Mouse (Mus musculus) heart, embryonic 13.5 days (tissue): ENCODE measurements around the gene Arhgap27. TPM values are rescaled to one million over a fixed set of nuclear protein-coding genes. Genes with fewer than 3 reads are reported as not detected.
A peak's percentile ranks its signal among the peaks of the same experiment; 100 is the strongest.
"Not testable (repeated sequence)": the region's sequence is repeated elsewhere in the genome, so short reads cannot be mapped to it uniquely, and the experiment has no call there.

Experiments used
- ATAC-seq: fragments of 200-750 bp; cut with Nextera tagmentation; 2 replicates; pipeline ENCODE4 v1.8.0; 2017; ENCODE audit warnings: moderate TSS enrichment; ENCODE audit not compliant: insufficient number of reproducible peaks, low FRiP score, low TSS enrichment; ENCODE audit errors: extremely low read depth
- H3K27ac ChIP-seq: fragments of 300-500 bp; sonication (generic); replicated peaks from 2 replicates; pipeline ENCODE4 v1.5.1; 2015; ENCODE audit warnings: moderate library complexity, mild to moderate bottlenecking, inconsistent platforms
- H3K27me3 ChIP-seq: fragments of 300-500 bp; sonication (generic); replicated peaks from 2 replicates; pipeline ENCODE4 v1.6.1; 2015; ENCODE audit warnings: mild to moderate bottlenecking, inconsistent platforms
- H3K36me3 ChIP-seq: fragments of 300-500 bp; sonication (generic); 2 replicates; pipeline ENCODE4 v1.6.1; 2015; ENCODE audit warnings: mild to moderate bottlenecking, inconsistent platforms
- H3K4me1 ChIP-seq: fragments of 300-500 bp; sonication (generic); 2 replicates; pipeline ENCODE4 v1.6.1; 2015; ENCODE audit warnings: inconsistent platforms
- H3K4me2 ChIP-seq: fragments of 300-500 bp; sonication (generic); 2 replicates; pipeline ENCODE4 v1.6.1; 2015; ENCODE audit warnings: inconsistent platforms, mild to moderate bottlenecking, moderate library complexity
- H3K4me3 ChIP-seq: fragments of 300-500 bp; sonication (generic); 2 replicates; pipeline ENCODE4 v1.5.1; 2015; ENCODE audit warnings: moderate library complexity, mild to moderate bottlenecking, inconsistent platforms
- H3K9ac ChIP-seq: fragments of 300-500 bp; sonication (generic); 2 replicates; pipeline ENCODE4 v1.6.1; 2015; ENCODE audit warnings: inconsistent platforms, mild to moderate bottlenecking, moderate library complexity
- H3K9me3 ChIP-seq: fragments of 300-500 bp; sonication (generic); 2 replicates; pipeline ENCODE4 v1.6.1; 2016; ENCODE audit warnings: inconsistent platforms
- WGBS: fragments of 180-500 bp; shearing (Covaris S2); methylation state at CpG from one replicate; pipeline ENCODE4 v1.1.7; 2015; ENCODE audit warnings: mixed read lengths; 5-methylcytosine and 5-hydroxymethylcytosine counted together
- polyA plus RNA-seq: library from polyadenylated mRNA; unstranded; fragments of >200 nt; fragmentation: Nextera tagmentation; extraction: Ambion mirVana; gene quantifications from 2 replicates; pipeline ENCODE4 v1.2.1, GENCODE M21; 2015

Arhgap27 gene
- polyA plus RNA-seq, 1 experiment from 2014 or later, result 5.8 TPM

GRCm38 (mm10) chr11:103313542-103313941 lies 50.0 kb downstream of the Arhgap27 start:
- Histone ChIP-seq H3K9me3 (no peaks in the 10 kb centered on the region), H3K9ac (no peak overlapping the region), H3K27me3 (no peaks in the 10 kb centered on the region), H3K36me3 (no peaks in the 10 kb centered on the region), H3K4me3 (no peak overlapping the region), H3K4me1 (peaks cover 19% of the 10 kb centered on the region), H3K4me2 (no peak overlapping the region), H3K27ac (no peak overlapping the region)
- 74% methylated on average over 6 of the region's 6 CpGs for WGBS
- ATAC-seq, result no peak

DNA sequence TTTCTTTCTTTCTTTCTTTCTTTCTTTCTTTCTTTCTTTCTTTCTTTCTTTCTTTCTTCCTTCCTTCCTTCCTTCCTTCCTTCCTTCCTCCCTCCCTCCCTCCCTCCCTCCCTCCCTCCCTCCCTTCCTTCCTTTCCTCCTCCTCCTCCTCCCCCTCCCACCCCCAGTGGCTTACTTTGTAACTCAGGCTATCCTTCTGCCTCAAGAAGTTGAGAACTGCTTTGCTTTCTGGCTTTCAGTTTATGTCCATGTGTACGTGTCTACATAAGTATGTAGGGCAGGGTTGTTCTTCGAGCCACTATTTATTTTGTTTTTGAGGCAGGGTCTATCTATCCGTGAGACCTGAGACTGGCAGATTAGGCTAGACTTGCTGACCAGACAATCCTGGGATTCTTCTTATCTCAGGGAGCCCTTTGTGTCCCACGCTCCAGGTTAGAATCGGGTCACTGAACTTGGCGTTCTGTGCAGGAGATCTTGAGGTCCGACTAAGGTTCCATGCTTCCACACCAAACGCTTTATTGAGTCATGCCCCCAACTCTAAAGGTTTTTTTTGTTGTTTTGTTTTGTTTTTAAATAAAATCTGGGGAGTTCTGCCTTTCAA lies 50.7 kb downstream of the Arhgap27 start:
- ATAC-seq, result no peak
- Histone ChIP-seq H3K36me3 (no peaks in the 10 kb centered on the region), H3K4me2 (peak overlapping the region; percentile 74), H3K9me3 (no peaks in the 10 kb centered on the region), H3K27me3 (no peaks in the 10 kb centered on the region), H3K9ac (no peak overlapping the region), H3K27ac (peak overlapping the region; percentile 28; the same call in 1 of the 2 replicates), H3K4me3 (no peak overlapping the region), H3K4me1 (peaks cover 23% of the 10 kb centered on the region)
- WGBS, result 43% methylated on average over 8 of the region's 8 CpGs

GRCm38 (mm10) chr11:103311960-103312611 lies 51.4 kb downstream of the Arhgap27 start:
- H3K4me1 ChIP-seq, result peaks cover 23% of the 10 kb centered on the region
- no peaks in the 10 kb centered on the region for H3K9me3 ChIP-seq
- ATAC-seq, result peak; percentile 68; the same call in 1 of the 2 replicates
- H3K4me3 ChIP-seq, result peak overlapping the region; percentile 46
- no peaks in the 10 kb centered on the region for H3K36me3 ChIP-seq
- peak overlapping the region; percentile 78 for H3K9ac ChIP-seq
- WGBS, result 2% methylated on average over 30 of the region's 30 CpGs
- H3K27me3 ChIP-seq, result no peaks in the 10 kb centered on the region
- H3K4me2 ChIP-seq, result peak overlapping the region; percentile 74
- peak overlapping the region; percentile 80 for H3K27ac ChIP-seq

- H3K4me1 ChIP-seq, result peaks cover 23% of the 10 kb centered on the region
- no peak overlapping the region for H3K4me2 ChIP-seq
- WGBS, result 73% methylated on average over 10 of the region's 10 CpGs
- no peak for ATAC-seq
- H3K27ac ChIP-seq, result no peak overlapping the region
- no peaks in the 10 kb centered on the region for H3K9me3 ChIP-seq
- H3K9ac ChIP-seq, result peak overlapping the region; percentile 14; the same call in 1 of the 2 replicates
- no peaks in the 10 kb centered on the region for H3K36me3 ChIP-seq
- H3K4me3 ChIP-seq, result no peak overlapping the region
- H3K27me3 ChIP-seq, result no peaks in the 10 kb centered on the region; the same call in 1 of the 2 replicates
These were observed 53.4 kb downstream of the Arhgap27 start for GRCm38 (mm10) chr11:103309956-103310574.

- H3K9ac ChIP-seq, result 0 out of 2 replicates have a peak overlapping the region, but pooled peaks have one; percentile 19
- WGBS, result 43% methylated on average over 8 of the region's 8 CpGs
- ATAC-seq, result no peak
These were observed 55.6 kb downstream of the Arhgap27 start for GRCm38 (mm10) chr11:103307910-103308309.

DNA sequence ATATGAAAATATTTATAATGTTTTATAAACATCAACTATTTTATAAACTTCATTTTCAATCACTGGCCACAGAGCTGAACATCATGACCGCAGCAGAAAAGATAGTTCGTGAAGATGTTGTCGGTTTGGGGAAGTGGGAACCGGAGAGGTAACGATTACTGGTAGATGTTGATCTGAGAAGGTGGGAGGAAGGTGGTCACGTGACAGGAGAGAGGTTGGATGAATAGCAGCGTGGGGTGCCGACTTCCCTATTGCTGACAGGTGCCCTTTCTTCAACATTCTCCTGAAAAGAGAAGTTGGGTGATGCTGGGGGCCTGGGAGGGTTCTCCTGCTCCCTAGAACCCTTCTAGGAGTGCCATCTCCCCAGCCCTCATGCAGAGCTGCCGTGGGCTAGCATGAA lies 59.0 kb downstream of the Arhgap27 start:
- no peak overlapping the region for H3K4me2 ChIP-seq
- H3K27me3 ChIP-seq, result no peaks in the 10 kb centered on the region; the same call in 1 of the 2 replicates
- peaks cover 4% of the 10 kb centered on the region; the same call in 1 of the 2 replicates for H3K9me3 ChIP-seq
- no peak overlapping the region for H3K27ac ChIP-seq
- H3K36me3 ChIP-seq, result no peaks in the 10 kb centered on the region
- H3K9ac ChIP-seq, result no peak overlapping the region
- no peak overlapping the region for H3K4me3 ChIP-seq
- 71% methylated on average over 9 of the region's 9 CpGs for WGBS
- no peak for ATAC-seq
- 0 out of 2 replicates have a peak, but pooled peaks cover 4% of the 10 kb centered on the region for H3K4me1 ChIP-seq

More at GRCm38 (mm10) chr11:103307910-103308309, 55.6 kb downstream of the Arhgap27 start:
- no peak overlapping the region for H3K4me2 ChIP-seq
- H3K4me3 ChIP-seq, result no peak overlapping the region
- H3K36me3 ChIP-seq, result no peaks in the 10 kb centered on the region
- H3K4me1 ChIP-seq, result peaks cover 23% of the 10 kb centered on the region
- no peak overlapping the region for H3K27ac ChIP-seq
- H3K27me3 ChIP-seq, result no peaks in the 10 kb centered on the region; the same call in 1 of the 2 replicates
- H3K9me3 ChIP-seq, result no peaks in the 10 kb centered on the region

DNA sequence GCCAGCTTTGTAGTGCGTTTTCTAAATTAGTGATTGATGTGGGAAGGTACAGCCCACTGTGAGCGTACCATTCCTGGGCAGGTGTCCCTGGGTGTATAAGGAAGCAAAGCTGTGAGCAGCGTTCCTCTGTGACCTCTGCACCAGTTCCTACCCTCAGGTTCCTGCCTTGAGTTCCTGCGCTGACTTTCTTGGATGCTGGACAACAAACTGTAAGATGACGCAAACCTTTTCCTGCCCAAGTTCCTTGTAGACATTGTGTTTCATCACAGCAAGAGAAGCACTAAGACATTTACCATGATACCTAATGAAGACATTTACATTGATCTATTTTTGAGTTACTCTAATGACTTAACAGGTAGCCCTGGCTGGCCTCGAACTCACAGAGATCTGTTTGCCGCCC lies 68.7 kb downstream of the Arhgap27 start:
- Histone ChIP-seq H3K9me3 (no peaks in the 10 kb centered on the region), H3K4me2 (no peak overlapping the region), H3K27me3 (no peaks in the 10 kb centered on the region; the same call in 1 of the 2 replicates), H3K4me3 (no peak overlapping the region), H3K9ac (no peak overlapping the region), H3K27ac (no peak overlapping the region), H3K4me1 (peaks cover 13% of the 10 kb centered on the region), H3K36me3 (no peaks in the 10 kb centered on the region)
- WGBS, result 79% methylated on average over 7 of the region's 7 CpGs
- no peak for ATAC-seq

GRCm38 (mm10) chr11:103294066-103294465 lies 69.4 kb downstream of the Arhgap27 start:
- Histone ChIP-seq H3K4me2 (no peak overlapping the region), H3K27ac (no peak overlapping the region), H3K4me3 (no peak overlapping the region), H3K4me1 (peaks cover 13% of the 10 kb centered on the region), H3K9ac (no peak overlapping the region), H3K9me3 (no peaks in the 10 kb centered on the region), H3K36me3 (no peaks in the 10 kb centered on the region), H3K27me3 (no peaks in the 10 kb centered on the region; the same call in 1 of the 2 replicates)
- no peak for ATAC-seq
- 81% methylated on average over 6 of the region's 6 CpGs for WGBS

GRCm38 (mm10) chr11:103292890-103293287 lies 70.6 kb downstream of the Arhgap27 start:
- peaks cover 17% of the 10 kb centered on the region for H3K4me1 ChIP-seq
- no peak overlapping the region for H3K9ac ChIP-seq
- no peak for ATAC-seq
- no peaks in the 10 kb centered on the region for H3K9me3 ChIP-seq
- no peaks in the 10 kb centered on the region; the same call in 1 of the 2 replicates for H3K27me3 ChIP-seq
- no peaks in the 10 kb centered on the region for H3K36me3 ChIP-seq
- 73% methylated on average over 5 of the region's 5 CpGs for WGBS
- H3K4me3 ChIP-seq, result no peak overlapping the region
- H3K4me2 ChIP-seq, result no peak overlapping the region
- H3K27ac ChIP-seq, result peak overlapping the region; percentile 5; the same call in 1 of the 2 replicates

GRCm38 (mm10) chr11:103292152-103292889 lies 71.2 kb downstream of the Arhgap27 start:
- H3K4me1 ChIP-seq, result peaks cover 17% of the 10 kb centered on the region
- WGBS, result 15% methylated on average over 14 of the region's 14 CpGs
- no peak for ATAC-seq
- peak overlapping the region; percentile 5 for H3K27ac ChIP-seq
- H3K27me3 ChIP-seq, result no peaks in the 10 kb centered on the region; the same call in 1 of the 2 replicates
- no peak overlapping the region for H3K4me3 ChIP-seq
- no peaks in the 10 kb centered on the region for H3K36me3 ChIP-seq
- H3K9ac ChIP-seq, result no peak overlapping the region
- H3K9me3 ChIP-seq, result no peaks in the 10 kb centered on the region
- H3K4me2 ChIP-seq, result peak overlapping the region; percentile 29; the same call in 1 of the 2 replicates

DNA sequence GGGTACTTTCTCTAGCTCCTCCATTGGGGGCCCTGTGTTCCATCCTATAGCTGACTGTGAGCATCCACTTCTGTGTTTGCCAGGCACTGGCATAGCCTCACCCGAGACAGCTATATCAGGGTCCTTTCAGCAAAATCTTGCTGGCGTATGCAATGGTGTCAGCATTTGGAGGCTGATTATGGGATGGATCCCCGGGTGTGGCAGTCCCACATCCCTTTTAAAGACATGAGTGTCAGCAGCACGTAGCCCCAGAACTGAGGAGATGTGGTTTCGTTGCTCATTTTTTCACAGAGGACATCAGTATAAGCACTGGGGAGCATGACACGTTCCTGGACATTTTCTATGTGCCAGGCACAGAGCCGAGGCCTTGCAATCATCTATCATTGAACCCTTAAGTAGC lies 72.7 kb downstream of the Arhgap27 start:
- H3K36me3 ChIP-seq, H3K4me3 ChIP-seq, H3K9ac ChIP-seq, H3K9me3 ChIP-seq, ATAC-seq, H3K27ac ChIP-seq, H3K4me2 ChIP-seq, H3K27me3 ChIP-seq: not testable (repeated sequence)
- 75% methylated on average over 7 of the region's 7 CpGs for WGBS
- H3K4me1 ChIP-seq, result peaks cover 24% of the 10 kb centered on the region
